Mouse (Mus musculus) heart, adult 2 months (tissue): ENCODE data around the gene Pfkfb2. TPM values are rescaled to one million over a fixed set of nuclear protein-coding genes. Genes with fewer than 3 reads are reported as not detected.
"Not testable (repeated sequence)": the region's sequence is repeated elsewhere in the genome, so short reads cannot be mapped to it uniquely, and the experiment has no call there.

Source experiments
- DNase-seq, 2 experiments: peaks; one replicate each; pipeline ENCODE4 v3.0.0; 2021
- H3K27ac ChIP-seq: fragments of 200-600 bp; 2 replicates; pipeline ENCODE4 v1.8.1; 2022
- H3K27me3 ChIP-seq: fragments of 200-500 bp; 2 replicates; pipeline ENCODE4 v1.6.1; 2012; ENCODE audit warnings: mild to moderate bottlenecking, low read length, inconsistent platforms, mixed read lengths; ENCODE audit not compliant: control insufficient read depth, insufficient read depth
- H3K36me3 ChIP-seq: fragments of 200-500 bp; 2 replicates; pipeline ENCODE4 v1.6.1; 2012; ENCODE audit warnings: low read length, inconsistent platforms; ENCODE audit not compliant: control insufficient read depth, insufficient read depth
- H3K4me1 ChIP-seq: fragments of 200-500 bp; 2 replicates; pipeline ENCODE4 v1.6.1; 2011; ENCODE audit warnings: low read length; ENCODE audit not compliant: control insufficient read depth, insufficient read depth
- H3K4me3 ChIP-seq: fragments of 200-600 bp; 2 replicates; pipeline ENCODE4 v1.8.1; 2022
- H3K79me2 ChIP-seq: fragments of 200-500 bp; replicated peaks from 2 replicates; pipeline ENCODE4 v1.6.1; 2012; ENCODE audit warnings: mild to moderate bottlenecking, inconsistent platforms, low read length, moderate library complexity, mixed read lengths; ENCODE audit not compliant: control insufficient read depth, insufficient read depth
- H3K9ac ChIP-seq: fragments of 200-500 bp; 2 replicates; pipeline ENCODE4 v1.6.1; 2012; ENCODE audit warnings: low read depth, mild to moderate bottlenecking, control low read depth, inconsistent platforms, low read length, mixed read lengths
- CTCF ChIP-seq: fragments of 200-600 bp; IDR thresholded peaks from 2 replicates; pipeline ENCODE4 v1.8.1; 2022; ENCODE audit warnings: antibody characterized with exemption, mild to moderate bottlenecking, moderate library complexity
- EP300 ChIP-seq: fragments of 200-500 bp; IDR thresholded peaks from 2 replicates; pipeline ENCODE4 v1.6.1; 2011; ENCODE audit warnings: low read depth, low read length, control low read depth; ENCODE audit not compliant: insufficient read depth
- POLR2A ChIP-seq: fragments of 200-500 bp; IDR thresholded peaks from 2 replicates; pipeline ENCODE4 v1.6.1; 2011; ENCODE audit warnings: mild to moderate bottlenecking, low read depth, low read length, control low read depth; ENCODE audit not compliant: insufficient read depth
- WGBS: fragments of 180-500 bp; shearing (Covaris S2); methylation state at CpG from one replicate; pipeline ENCODE4 v1.1.7; 2018; 5-methylcytosine and 5-hydroxymethylcytosine counted together
- intact Hi-C: fragments of 180-260 bp; cut with DNase I; formaldehyde crosslinking; loops from one replicate; pipeline ENCODE4 v1.15.1; 2025
- polyA plus RNA-seq: library from polyadenylated mRNA; depleted of rRNA; stranded (reverse); fragments of >200 nt; gene quantifications from 2 replicates; pipeline ENCODE4 v1.2.3, GENCODE M21; 2012; rRNA removed
- total RNA-seq, 2 experiments: library from RNA; stranded (reverse); gene quantifications; 2 replicates each; pipeline ENCODE4 v1.2.3; 2021

Pfkfb2 gene
- total and polyA plus RNA-seq, 3 experiments: 31.9 to 96.6 (median 82.5) TPM

- H3K9ac ChIP-seq: no peak within 1 kb of the TSS
- H3K79me2 ChIP-seq: no peaks in the 10 kb centered on the region
- WGBS: 76% methylated on average over 3 of the region's 3 CpGs
- H3K4me3 ChIP-seq: no peak within 1 kb of the TSS
- no peaks in the 10 kb centered on the region for H3K4me1 ChIP-seq
- H3K27me3 ChIP-seq: no peaks in the 10 kb centered on the region
- no peak for DNase-seq
- no peak within 1 kb of the TSS for H3K27ac ChIP-seq
- TF ChIP-seq EP300 (no peak), POLR2A (no peak), CTCF (no peak)
- intact Hi-C loops: no loop called here
- H3K36me3 ChIP-seq: no peaks in the 10 kb centered on the region
Measured at GRCm38 (mm10) chr1:130661454-130661853, 67.6 kb downstream of the Pfkfb2 start, which contains the start of gene C4bp. Gene C4bp, minus strand, starts transcription at chr1:130661632.

GRCm38 (mm10) chr1:130659641-130660040 is 69.4 kb downstream of the Pfkfb2 start:
- H3K36me3 ChIP-seq, H3K9ac ChIP-seq, H3K4me3 ChIP-seq, DNase-seq, intact Hi-C loops, H3K79me2 ChIP-seq, H3K4me1 ChIP-seq, H3K27me3 ChIP-seq, H3K27ac ChIP-seq: not testable (repeated sequence)
- WGBS: 46% methylated on average over 5 of the region's 5 CpGs

GRCm38 (mm10) chr1:130644103-130644502 is 85.0 kb downstream of the Pfkfb2 start:
- Histone ChIP-seq H3K79me2 (no peaks in the 10 kb centered on the region), H3K4me1 (no peaks in the 10 kb centered on the region), H3K9ac (no peak overlapping the region), H3K4me3 (no peak overlapping the region), H3K27ac (no peak overlapping the region), H3K36me3 (no peaks in the 10 kb centered on the region), H3K27me3 (no peaks in the 10 kb centered on the region)
- no peak for TF ChIP-seq CTCF
- no peak for TF ChIP-seq POLR2A
- no peak for TF ChIP-seq EP300
- WGBS: 42% methylated on average over 4 of the region's 4 CpGs
- no peak for DNase-seq
- intact Hi-C loops: no loop called here

GRCm38 (mm10) chr1:130640967-130641366 is 88.1 kb downstream of the Pfkfb2 start:
- no peaks in the 10 kb centered on the region for H3K36me3 ChIP-seq
- no peak for DNase-seq
- H3K4me3 ChIP-seq: no peak overlapping the region
- H3K4me1 ChIP-seq: no peaks in the 10 kb centered on the region
- no peak overlapping the region for H3K9ac ChIP-seq
- H3K27me3 ChIP-seq: no peaks in the 10 kb centered on the region
- intact Hi-C loops: no loop called here
- H3K27ac ChIP-seq: no peak overlapping the region
- no peak for TF ChIP-seq POLR2A
- no peak for TF ChIP-seq EP300
- TF ChIP-seq CTCF: no peak
- H3K79me2 ChIP-seq: no peaks in the 10 kb centered on the region

Other genes starting within 250 kb of the Pfkfb2 start
- not detected for gene Zp3r, start 99.6 kb downstream of the Pfkfb2 start, total RNA-seq
- not detected in 2 replicates for gene Zp3r, start 99.6 kb downstream of the Pfkfb2 start, polyA plus RNA-seq
- not detected for gene C4bp, start 67.6 kb downstream of the Pfkfb2 start, total RNA-seq
- not detected in 2 replicates for gene C4bp, start 67.6 kb downstream of the Pfkfb2 start, polyA plus RNA-seq
- gene Gm29427, start 13.5 kb downstream of the Pfkfb2 start, total RNA-seq: under 1 TPM; 0.14 to 0.16 TPM
- gene Gm29427, start 13.5 kb downstream of the Pfkfb2 start, polyA plus RNA-seq: 0.14 and 0.32 TPM in 2 replicates
- 1 to 10 TPM; 3.7 to 4.9 TPM for gene Yod1, start 11.9 kb downstream of the Pfkfb2 start, total RNA-seq
- 1.2 and 2.2 TPM in 2 replicates for gene Yod1, start 11.9 kb downstream of the Pfkfb2 start, polyA plus RNA-seq
- gene AA986860, start 2.7 kb upstream of the Pfkfb2 start, total RNA-seq: under 1 TPM; 0.43 to 0.47 TPM
- 0.41 and 0.82 TPM in 2 replicates for gene AA986860, start 2.7 kb upstream of the Pfkfb2 start, polyA plus RNA-seq
- under 1 TPM; 0.39 to 0.41 TPM for gene Fcamr, start 71.6 kb upstream of the Pfkfb2 start, total RNA-seq
- gene Fcamr, start 71.6 kb upstream of the Pfkfb2 start, polyA plus RNA-seq: 0.96 and 1.6 TPM in 2 replicates
- not detected for gene Pigr, start 97.4 kb upstream of the Pfkfb2 start, total RNA-seq
- gene Pigr, start 97.4 kb upstream of the Pfkfb2 start, polyA plus RNA-seq: 0.32 and 3.1 TPM in 2 replicates
- 1 to 10 TPM; 1.1 to 1.5 TPM for gene Fcmr, start 136.4 kb upstream of the Pfkfb2 start, total RNA-seq
- 0.91 and 6.5 TPM in 2 replicates for gene Fcmr, start 136.4 kb upstream of the Pfkfb2 start, polyA plus RNA-seq
- gene Il24, start 158.2 kb upstream of the Pfkfb2 start, total RNA-seq: not detected
- gene Il24, start 158.2 kb upstream of the Pfkfb2 start, polyA plus RNA-seq: not detected in 2 replicates
- gene Il20, start 182.2 kb upstream of the Pfkfb2 start, total RNA-seq: not detected
- not detected in 2 replicates for gene Il20, start 182.2 kb upstream of the Pfkfb2 start, polyA plus RNA-seq
- not detected for gene Il19, start 210.9 kb upstream of the Pfkfb2 start, total RNA-seq
- gene Il19, start 210.9 kb upstream of the Pfkfb2 start, polyA plus RNA-seq: not detected in 2 replicates